In genomic region chr7:60003006-60003865, GRCm38 (mm10) we compare ENCODE assay signal across 8 mouse cellular contexts. TPM values are rescaled to one million over a fixed set of nuclear protein-coding genes. Genes with fewer than 3 reads are reported as not detected.
A peak's percentile ranks its signal among the peaks of the same experiment; 100 is the strongest.
DNase-seq lines count a peak whose midpoint lies in the region; ATAC-seq and TF ChIP-seq lines count a peak whose summit lies in the region.

No protein-coding gene starts in this region.

- peak overlapping the region; percentile 62 for H3K9ac ChIP-seq in ES-Bruce4 (ENCODE audit: low read depth, poor library complexity, severe bottlenecking)
- H3K9ac ChIP-seq in forebrain, embryonic 13.5 days: peak overlapping the region; percentile 75
- no peak overlapping the region for H3K9ac ChIP-seq in limb, embryonic 15.5 days

- peaks cover 1% of the 10 kb centered on the region for H3K4me1 ChIP-seq in ES-Bruce4 (ENCODE audit: control insufficient read depth, insufficient read depth, low read length)
- no peaks in the 10 kb centered on the region for H3K4me1 ChIP-seq in forebrain, embryonic 13.5 days
- 0 out of 2 replicates have a peak, but pooled peaks cover 6% of the 10 kb centered on the region for H3K4me1 ChIP-seq in limb, embryonic 15.5 days

- peak; percentile 6 for DNase-seq in c-Kit-negative CD71-positive TER-119-positive erythroid progenitor cells, embryonic 14.5 days (ENCODE audit: low read depth, low spot score)
- DNase-seq in kidney, adult 9 months: peak; percentile 44
- peak; percentile 31 for DNase-seq in right cerebral cortex, adult 18-20 months
- DNase-seq in urinary bladder, postnatal 4 days (ENCODE audit: low spot score in 2 of 2): no peak
- no peak for DNase-seq in lung, postnatal 25 days (ENCODE audit: low spot score)

- peak; percentile 81 for ATAC-seq in forebrain, embryonic 13.5 days
- no peak; the same call in 1 of the 2 replicates for ATAC-seq in limb, embryonic 15.5 days (ENCODE audit: insufficient number of reproducible peaks, low FRiP score, low TSS enrichment, low read depth)

- peaks cover 4% of the 10 kb centered on the region; the same call in 1 of the 2 replicates for H3K36me3 ChIP-seq in ES-Bruce4 (ENCODE audit: control insufficient read depth, insufficient read depth, low read length, poor library complexity, severe bottlenecking)
- no peaks in the 10 kb centered on the region for H3K36me3 ChIP-seq in forebrain, embryonic 13.5 days (ENCODE audit: poor library complexity, severe bottlenecking)
- no peaks in the 10 kb centered on the region for H3K36me3 ChIP-seq in limb, embryonic 15.5 days

- peak overlapping the region; percentile 66 for H3K27ac ChIP-seq in ES-Bruce4 (ENCODE audit: insufficient read depth, low read length)
- H3K27ac ChIP-seq in forebrain, embryonic 13.5 days: peak overlapping the region; percentile 88
- no peak overlapping the region for H3K27ac ChIP-seq in limb, embryonic 15.5 days

- no peak for TF ChIP-seq CTCF in ES-Bruce4 (IDR thresholded peaks at IDR 0.05; ENCODE audit: low read depth, low read length)

- no peaks in the 10 kb centered on the region for H3K27me3 ChIP-seq in ES-Bruce4 (ENCODE audit: control insufficient read depth, insufficient read depth, low read length, poor library complexity, severe bottlenecking)
- H3K27me3 ChIP-seq in forebrain, embryonic 13.5 days: no peaks in the 10 kb centered on the region
- no peaks in the 10 kb centered on the region for H3K27me3 ChIP-seq in limb, embryonic 15.5 days

- 0 out of 2 replicates have a peak, but pooled peaks have one; percentile 15 for TF ChIP-seq EP300 in ES-Bruce4 (IDR thresholded peaks at IDR 0.05; ENCODE audit: insufficient read depth, low read depth, low read length)

- 46% methylated on average over 12 of the region's 12 CpGs for WGBS in forebrain, embryonic 13.5 days
- 56% methylated on average over 12 of the region's 12 CpGs for WGBS in limb, embryonic 15.5 days

- no peak for TF ChIP-seq POLR2A in ES-Bruce4 (IDR thresholded peaks at IDR 0.05; ENCODE audit: insufficient read depth, low read length)

- H3K4me3 ChIP-seq in ES-Bruce4 (ENCODE audit: low read depth, low read length): peak overlapping the region; percentile 87
- H3K4me3 ChIP-seq in forebrain, embryonic 13.5 days: peak overlapping the region; percentile 62
- H3K4me3 ChIP-seq in limb, embryonic 15.5 days: peak overlapping the region; percentile 50

- H3K9me3 ChIP-seq in ES-Bruce4 (replicated peaks; ENCODE audit: control insufficient read depth, insufficient read depth, low read length, poor library complexity, severe bottlenecking): peaks cover 12% of the 10 kb centered on the region
- peaks cover 16% of the 10 kb centered on the region for H3K9me3 ChIP-seq in forebrain, embryonic 13.5 days (replicated peaks)
- H3K9me3 ChIP-seq in limb, embryonic 15.5 days: no peaks in the 10 kb centered on the region; the same call in 1 of the 2 replicates

- peak overlapping the region; percentile 58 for H3K4me2 ChIP-seq in forebrain, embryonic 13.5 days
- H3K4me2 ChIP-seq in limb, embryonic 15.5 days: peak overlapping the region; percentile 55

RNA-seq across cellular contexts. Expression of gene Snurf, which starts 1.6 kb away (rescaled TPM):
- 207 and 231 TPM in 2 replicates for polyA plus RNA-seq in ES-Bruce4 (2011; ENCODE audit: insufficient read depth, insufficient read length, low read depth, missing spikeins)
- polyA plus RNA-seq in forebrain, embryonic 13.5 days (2015; fragmentation: Nextera tagmentation; extraction: Ambion mirVana): 278 and 291 TPM in 2 replicates
- polyA plus RNA-seq in limb, embryonic 15.5 days (2015; fragmentation: Nextera tagmentation; extraction: Ambion mirVana): 17.2 and 23.1 TPM in 2 replicates

RNA-seq across cellular contexts. Expression of gene Gm38393, which starts 1.6 kb away (rescaled TPM):
- polyA plus RNA-seq in ES-Bruce4 (2011; ENCODE audit: insufficient read depth, insufficient read length, low read depth, missing spikeins): 83.6 and 87.4 TPM in 2 replicates
- 3.1 and 4.9 TPM in 2 replicates for polyA plus RNA-seq in forebrain, embryonic 13.5 days (2015; fragmentation: Nextera tagmentation; extraction: Ambion mirVana)
- polyA plus RNA-seq in limb, embryonic 15.5 days (2015; fragmentation: Nextera tagmentation; extraction: Ambion mirVana): 0.15 TPM in 1 of 2 replicates, not detected in the other

Comparison
In these comparisons a context has a peak if more than half of its experiments do, and no peak if none do; other contexts are left out.
1. DNase-seq: peak in c-Kit-negative CD71-positive TER-119-positive erythroid progenitor cells, embryonic 14.5 days (single experiment), kidney, adult 9 months (single experiment) and right cerebral cortex, adult 18-20 months (single experiment); none in urinary bladder, postnatal 4 days (0 of 2) and lung, postnatal 25 days (single experiment).
2. RNA of gene Gm38393, which starts 1.6 kb away (polyA plus RNA-seq): 83.6 to 87.4 TPM in ES-Bruce4; 3.1 to 4.9 TPM in forebrain, embryonic 13.5 days and 0.15 TPM in limb, embryonic 15.5 days; every median in the first group is over 10 times any median in the second.
3. Peak in every context shown above with its lines, with median percentiles within 50 percentile points of each other: H3K4me3 ChIP-seq.